Mouse (Mus musculus) stomach, postnatal 0 days (tissue): ENCODE measurements around the gene 0610012G03Rik.
"Not testable (repeated sequence)": the region's sequence is repeated elsewhere in the genome, so short reads cannot be mapped to it uniquely, and the experiment has no call there.

ENCODE experiments used
- CTCF ChIP-seq: IDR thresholded peaks from 2 replicates; pipeline ENCODE4 v1.5.1; 2016; ENCODE audit warnings: antibody characterized with exemption, low read depth, mild to moderate bottlenecking, moderate library complexity
- EP300 ChIP-seq: optimal IDR thresholded peaks from 2 replicates; pipeline ENCODE3; 2016; ENCODE audit warnings: antibody characterized with exemption

- not testable (repeated sequence) for TF ChIP-seq CTCF, EP300
These were observed 2.3 kb downstream of the 0610012G03Rik start for GRCm38 (mm10) chr16:31945986-31946385.
